Mouse (Mus musculus): Measurements from ENCODE around the gene Cdk4.

DNA sequence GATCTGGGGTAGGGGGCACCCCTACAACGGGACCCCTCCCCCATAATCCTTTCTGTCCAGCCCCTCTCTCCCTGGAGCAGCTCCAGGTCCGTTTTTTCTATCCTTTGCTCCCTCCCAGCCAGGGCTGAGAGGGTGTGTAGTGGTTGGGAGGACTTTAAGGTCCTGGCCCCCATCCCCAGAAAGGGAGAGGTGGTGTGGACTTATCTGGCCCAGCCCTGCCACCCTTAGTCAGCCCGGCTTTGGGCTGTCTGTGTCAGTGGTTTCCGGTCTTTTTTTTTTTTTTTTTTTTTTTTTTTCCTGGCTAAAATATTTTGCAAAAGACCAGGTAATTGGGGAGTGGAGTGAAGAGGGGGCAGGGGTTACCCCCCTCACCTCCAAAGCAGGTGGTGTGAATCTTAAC, 29.4 kb downstream of the Cdk4 start:
- TF ChIP-seq CTCF (conservative IDR thresholded peaks at IDR 0.05; ENCODE audit: low read length) (no peak), POU5F1 (IDR thresholded peaks at IDR 0.05; ENCODE audit: borderline replicate concordance, low read length) (no peak), NANOG (IDR thresholded peaks at IDR 0.05; ENCODE audit: borderline replicate concordance, low read length) (no peak)

All from E14TG2a.4 (cell line).